Mouse (Mus musculus) stomach, embryonic 16.5 days (tissue): ENCODE data around the gene Rpl36-ps4. TPM values are rescaled to one million over a fixed set of nuclear protein-coding genes. Genes with fewer than 3 reads are reported as not detected.
A peak's percentile ranks its signal among the peaks of the same experiment; 100 is the strongest.
"Not testable (repeated sequence)": the region's sequence is repeated elsewhere in the genome, so short reads cannot be mapped to it uniquely, and the experiment has no call there.

Experiments used
- ATAC-seq: fragments of 200-750 bp; cut with Nextera tagmentation; 2 replicates; pipeline ENCODE4 v1.8.0; 2017; ENCODE audit warnings: moderate number of reproducible peaks, moderate TSS enrichment; ENCODE audit not compliant: insufficient read depth, low FRiP score
- H3K27ac ChIP-seq: fragments of 300-500 bp; sonication (generic); 2 replicates; pipeline ENCODE4 v1.5.1; 2014; ENCODE audit warnings: low read length
- H3K27me3 ChIP-seq: fragments of 300-500 bp; sonication (generic); 2 replicates; pipeline ENCODE4 v1.6.1; 2014; ENCODE audit warnings: low read length, control low read depth, mixed read lengths; ENCODE audit not compliant: control insufficient read depth, insufficient read depth
- H3K36me3 ChIP-seq: fragments of 300-500 bp; sonication (generic); 2 replicates; pipeline ENCODE4 v1.6.1; 2014; ENCODE audit warnings: low read length; ENCODE audit not compliant: control insufficient read depth, insufficient read depth
- H3K4me1 ChIP-seq: fragments of 300-500 bp; sonication (generic); 2 replicates; pipeline ENCODE4 v1.6.1; 2014; ENCODE audit warnings: low read length, control low read depth, mixed read lengths; ENCODE audit not compliant: control insufficient read depth, insufficient read depth
- H3K4me2 ChIP-seq: fragments of 300-500 bp; sonication (generic); 2 replicates; pipeline ENCODE4 v1.6.1; 2014; ENCODE audit warnings: low read depth, low read length, mixed read lengths
- H3K4me3 ChIP-seq: fragments of 300-500 bp; sonication (generic); replicated peaks from 2 replicates; pipeline ENCODE4 v1.5.1; 2014; ENCODE audit warnings: mild to moderate bottlenecking, low read length
- H3K9ac ChIP-seq: fragments of 300-500 bp; sonication (generic); 2 replicates; pipeline ENCODE4 v1.6.1; 2014; ENCODE audit warnings: low read length
- H3K9me3 ChIP-seq: fragments of 300-500 bp; sonication (generic); replicated peaks from 2 replicates; pipeline ENCODE4 v1.6.1; 2016; ENCODE audit warnings: low read length, control low read depth; ENCODE audit not compliant: control insufficient read depth
- WGBS: fragments of 180-500 bp; shearing (Covaris S2); extraction: QIAGEN DNeasy Blood & Tissue Kit; methylation state at CpG from one replicate; pipeline ENCODE4 v1.1.7; 2014; 5-methylcytosine and 5-hydroxymethylcytosine counted together
- polyA plus RNA-seq: library from polyadenylated mRNA; unstranded; fragments of >200 nt; fragmentation: Nextera tagmentation; extraction: Ambion mirVana; gene quantifications from 2 replicates; pipeline ENCODE4 v1.2.1, GENCODE M21; 2015

Rpl36-ps4 gene
- polyA plus RNA-seq, 1 experiment from 2014 or later: not detected

GRCm38 (mm10) chr17:87959931-87960330, 39.2 kb downstream of the Rpl36-ps4 start:
- H3K4me3 ChIP-seq, H3K27ac ChIP-seq, H3K36me3 ChIP-seq, ATAC-seq, H3K4me2 ChIP-seq, H3K9me3 ChIP-seq, H3K4me1 ChIP-seq, H3K27me3 ChIP-seq, H3K9ac ChIP-seq: not testable (repeated sequence)
- 76% methylated on average over 5 of the region's 5 CpGs for WGBS

GRCm38 (mm10) chr17:87963081-87964075, 42.6 kb downstream of the Rpl36-ps4 start:
- Histone ChIP-seq H3K9ac (no peak overlapping the region), H3K27me3 (no peaks in the 10 kb centered on the region), H3K27ac (no peak overlapping the region), H3K9me3 (no peaks in the 10 kb centered on the region), H3K4me2 (no peak overlapping the region), H3K36me3 (no peaks in the 10 kb centered on the region), H3K4me1 (no peaks in the 10 kb centered on the region), H3K4me3 (no peak overlapping the region)
- WGBS: 91% methylated on average over 14 of the region's 14 CpGs
- no peak for ATAC-seq

GRCm38 (mm10) chr17:87968483-87968926, 47.7 kb downstream of the Rpl36-ps4 start:
- H3K27ac ChIP-seq, H3K4me1 ChIP-seq, H3K9me3 ChIP-seq, H3K4me3 ChIP-seq, H3K36me3 ChIP-seq, H3K4me2 ChIP-seq, H3K27me3 ChIP-seq, H3K9ac ChIP-seq: not testable (repeated sequence)
- ATAC-seq: peak; percentile 53; the same call in 1 of the 2 replicates
- 35% methylated on average over 6 of the region's 8 CpGs for WGBS

Other genes starting within 250 kb of the Rpl36-ps4 start
- 62.8 and 65.0 TPM in 2 replicates for gene Msh2, start 248.6 kb upstream of the Rpl36-ps4 start, polyA plus RNA-seq
- not detected in 2 replicates for gene Kcnk12, start 123.0 kb upstream of the Rpl36-ps4 start, polyA plus RNA-seq
- 36.1 and 38.4 TPM in 2 replicates for gene Msh6, start 54.1 kb downstream of the Rpl36-ps4 start, polyA plus RNA-seq
- 11.9 and 12.4 TPM in 2 replicates for gene Fbxo11, start 144.3 kb downstream of the Rpl36-ps4 start, polyA plus RNA-seq